Mouse (Mus musculus): ENCODE results near the gene Cpne5. TPM values are rescaled to one million over a fixed set of nuclear protein-coding genes. Genes with fewer than 3 reads are reported as not detected.
"Not testable (repeated sequence)": the region's sequence is repeated elsewhere in the genome, so short reads cannot be mapped to it uniquely, and the experiment has no call there.

The Cpne5 gene
- polyA plus RNA-seq, 1 experiment = 0.16 TPM

- TF ChIP-seq MYOD1 (IDR thresholded peaks at IDR 0.05; ENCODE audit: control insufficient read depth, insufficient read length, low read depth) = no peak
- no peak for TF ChIP-seq FOSL1 (IDR thresholded peaks at IDR 0.05; ENCODE audit: insufficient read depth, low read length, poor library complexity, severe bottlenecking)
- no peak for TF ChIP-seq CTCF (IDR thresholded peaks at IDR 0.05; ENCODE audit: control insufficient read depth, insufficient read depth, insufficient read length)
- no peak for TF ChIP-seq USF1 (IDR thresholded peaks at IDR 0.05; ENCODE audit: low read depth)
- TF ChIP-seq MYOG (IDR thresholded peaks at IDR 0.05; ENCODE audit: control insufficient read depth, extremely low read depth, insufficient read length) = no peak
- Histone ChIP-seq H3K27me3 (ENCODE audit: control insufficient read depth, insufficient read depth, insufficient read length) (no peaks in the 10 kb centered on the region), H3K79me3 (ENCODE audit: low read depth) (peaks cover 5% of the 10 kb centered on the region)
Observed at GRCm38 (mm10) chr17:29273156-29273555, 35.2 kb upstream of the Cpne5 start.

GRCm38 (mm10) chr17:29270148-29270698, 32.3 kb upstream of the Cpne5 start:
- no peaks in the 10 kb centered on the region for H3K36me3 ChIP-seq (ENCODE audit: control insufficient read depth, insufficient read depth)
- no peaks in the 10 kb centered on the region for H3K27me3 ChIP-seq (ENCODE audit: control insufficient read depth, insufficient read depth, insufficient read length)
- H3ac ChIP-seq (ENCODE audit: control insufficient read depth, insufficient read length, low read depth) = no peak overlapping the region
- TF ChIP-seq MYOD1 (IDR thresholded peaks at IDR 0.05; ENCODE audit: control insufficient read depth, insufficient read length, low read depth) = peak; percentile 17
- no peak for TF ChIP-seq CTCF (IDR thresholded peaks at IDR 0.05; ENCODE audit: control insufficient read depth, insufficient read depth, insufficient read length)
- no peak for TF ChIP-seq MAX (IDR thresholded peaks at IDR 0.05)
- no peak for TF ChIP-seq MYOG (IDR thresholded peaks at IDR 0.05; ENCODE audit: control insufficient read depth, extremely low read depth, insufficient read length)
- TF ChIP-seq USF1 (IDR thresholded peaks at IDR 0.05; ENCODE audit: low read depth) = no peak
- TF ChIP-seq CEBPB (IDR thresholded peaks at IDR 0.05; ENCODE audit: low read depth) = no peak
- TF ChIP-seq FOSL1 (IDR thresholded peaks at IDR 0.05; ENCODE audit: insufficient read depth, low read length, poor library complexity, severe bottlenecking) = no peak
- H3K4me3 ChIP-seq (ENCODE audit: insufficient read depth, poor library complexity, severe bottlenecking) = no peak overlapping the region
- peaks cover 42% of the 10 kb centered on the region for H3K79me2 ChIP-seq (ENCODE audit: control insufficient read depth, insufficient read depth)
- peaks cover 5% of the 10 kb centered on the region for H3K79me3 ChIP-seq (ENCODE audit: low read depth)

More at GRCm38 (mm10) chr17:29273156-29273555, 35.2 kb upstream of the Cpne5 start:
- Histone ChIP-seq H3K36me3 (ENCODE audit: control insufficient read depth, insufficient read depth) (no peaks in the 10 kb centered on the region), H3ac (ENCODE audit: control insufficient read depth, insufficient read length, low read depth) (no peak overlapping the region), H3K4me3 (ENCODE audit: insufficient read depth, poor library complexity, severe bottlenecking) (no peak overlapping the region), H3K79me2 (ENCODE audit: control insufficient read depth, insufficient read depth) (peaks cover 42% of the 10 kb centered on the region)

- peaks cover 42% of the 10 kb centered on the region for H3K79me2 ChIP-seq (ENCODE audit: control insufficient read depth, insufficient read depth)
- H3K36me3 ChIP-seq (ENCODE audit: control insufficient read depth, insufficient read depth) = no peaks in the 10 kb centered on the region
- H3K79me3 ChIP-seq (ENCODE audit: low read depth) = peaks cover 4% of the 10 kb centered on the region
- TF ChIP-seq CEBPB (IDR thresholded peaks at IDR 0.05; ENCODE audit: low read depth) (no peak), MYOG (IDR thresholded peaks at IDR 0.05; ENCODE audit: control insufficient read depth, extremely low read depth, insufficient read length) (no peak), USF1 (IDR thresholded peaks at IDR 0.05; ENCODE audit: low read depth) (no peak), MAX (IDR thresholded peaks at IDR 0.05) (no peak), FOSL1 (IDR thresholded peaks at IDR 0.05; ENCODE audit: insufficient read depth, low read length, poor library complexity, severe bottlenecking) (no peak), MYOD1 (IDR thresholded peaks at IDR 0.05; ENCODE audit: control insufficient read depth, insufficient read length, low read depth) (no peak), CTCF (IDR thresholded peaks at IDR 0.05; ENCODE audit: control insufficient read depth, insufficient read depth, insufficient read length) (no peak)
- no peaks in the 10 kb centered on the region for H3K27me3 ChIP-seq (ENCODE audit: control insufficient read depth, insufficient read depth, insufficient read length)
- peak overlapping the region; percentile 97 for H3ac ChIP-seq (ENCODE audit: control insufficient read depth, insufficient read length, low read depth)
- H3K4me3 ChIP-seq (ENCODE audit: insufficient read depth, poor library complexity, severe bottlenecking) = peak overlapping the region; percentile 71
Observed at GRCm38 (mm10) chr17:29269349-29269706, 31.4 kb upstream of the Cpne5 start.

- no peaks in the 10 kb centered on the region for H3K36me3 ChIP-seq (ENCODE audit: control insufficient read depth, insufficient read depth)
- H3K79me3 ChIP-seq (ENCODE audit: low read depth) = peaks cover 4% of the 10 kb centered on the region
- H3ac ChIP-seq (ENCODE audit: control insufficient read depth, insufficient read length, low read depth) = peak within 1 kb of the TSS; percentile 97
- H3K79me2 ChIP-seq (ENCODE audit: control insufficient read depth, insufficient read depth) = peaks cover 42% of the 10 kb centered on the region
- TF ChIP-seq MYOD1 (IDR thresholded peaks at IDR 0.05; ENCODE audit: control insufficient read depth, insufficient read length, low read depth) (no peak), MYOG (IDR thresholded peaks at IDR 0.05; ENCODE audit: control insufficient read depth, extremely low read depth, insufficient read length) (no peak), FOSL1 (IDR thresholded peaks at IDR 0.05; ENCODE audit: insufficient read depth, low read length, poor library complexity, severe bottlenecking) (no peak), CEBPB (IDR thresholded peaks at IDR 0.05; ENCODE audit: low read depth) (no peak), USF1 (IDR thresholded peaks at IDR 0.05; ENCODE audit: low read depth) (no peak), MAX (IDR thresholded peaks at IDR 0.05) (peak; percentile 77), CTCF (IDR thresholded peaks at IDR 0.05; ENCODE audit: control insufficient read depth, insufficient read depth, insufficient read length) (peak; percentile 38)
- peak within 1 kb of the TSS; percentile 71 for H3K4me3 ChIP-seq (ENCODE audit: insufficient read depth, poor library complexity, severe bottlenecking)
- H3K27me3 ChIP-seq (ENCODE audit: control insufficient read depth, insufficient read depth, insufficient read length) = no peaks in the 10 kb centered on the region
Observed at GRCm38 (mm10) chr17:29268682-29269348, 30.8 kb upstream of the Cpne5 start, which contains the start of gene BC004004. TSS of gene BC004004 (plus strand) at chr17:29268788.

GRCm38 (mm10) chr17:29267931-29268681, 30.1 kb upstream of the Cpne5 start:
- Histone ChIP-seq H3K4me3 (ENCODE audit: insufficient read depth, poor library complexity, severe bottlenecking) (no peak overlapping the region), H3K36me3 (ENCODE audit: control insufficient read depth, insufficient read depth) (no peaks in the 10 kb centered on the region)

GRCm38 (mm10) chr17:29267040-29267439, 29.1 kb upstream of the Cpne5 start:
- Histone ChIP-seq H3K79me2 (ENCODE audit: control insufficient read depth, insufficient read depth) (peaks cover 46% of the 10 kb centered on the region), H3K79me3 (ENCODE audit: low read depth) (peaks cover 17% of the 10 kb centered on the region)
- not testable (repeated sequence) for H3K27me3 ChIP-seq (ENCODE audit: control insufficient read depth, insufficient read depth, insufficient read length); H3K4me3 ChIP-seq (ENCODE audit: insufficient read depth, poor library complexity, severe bottlenecking); H3K36me3 ChIP-seq (ENCODE audit: control insufficient read depth, insufficient read depth); H3ac ChIP-seq (ENCODE audit: control insufficient read depth, insufficient read length, low read depth)

More at GRCm38 (mm10) chr17:29267931-29268681, 30.1 kb upstream of the Cpne5 start:
- Histone ChIP-seq H3K79me3 (ENCODE audit: low read depth) (peaks cover 9% of the 10 kb centered on the region), H3K27me3 (ENCODE audit: control insufficient read depth, insufficient read depth, insufficient read length) (no peaks in the 10 kb centered on the region), H3ac (ENCODE audit: control insufficient read depth, insufficient read length, low read depth) (no peak overlapping the region), H3K79me2 (ENCODE audit: control insufficient read depth, insufficient read depth) (peaks cover 46% of the 10 kb centered on the region)
- TF ChIP-seq CEBPB (IDR thresholded peaks at IDR 0.05; ENCODE audit: low read depth) (no peak), MAX (IDR thresholded peaks at IDR 0.05) (no peak), MYOG (IDR thresholded peaks at IDR 0.05; ENCODE audit: control insufficient read depth, extremely low read depth, insufficient read length) (no peak), FOSL1 (IDR thresholded peaks at IDR 0.05; ENCODE audit: insufficient read depth, low read length, poor library complexity, severe bottlenecking) (no peak)

Data from C2C12 (cell line).